Mouse (Mus musculus) ovary, postnatal 14 days (tissue): ENCODE results near the gene Usp18.

Experiments
- DNase-seq: peaks from one replicate; pipeline ENCODE4 v3.0.0; 2022; ENCODE audit warnings: low spot score

The Usp18 gene

GRCm38 (mm10) chr6:121303466-121304220 is 57.9 kb downstream of the Usp18 start:
- no peak for DNase-seq

GRCm38 (mm10) chr6:121304630-121305029 is 58.9 kb downstream of the Usp18 start:
- DNase-seq = no peak

- DNase-seq = no peak
These were observed 59.9 kb downstream of the Usp18 start for GRCm38 (mm10) chr6:121305571-121305970.

- no peak for DNase-seq
These were observed 65.3 kb downstream of the Usp18 start for GRCm38 (mm10) chr6:121310984-121311383.

GRCm38 (mm10) chr6:121319099-121319498 is 73.4 kb downstream of the Usp18 start:
- DNase-seq = no peak
